Mouse (Mus musculus) forebrain, postnatal 0 days (tissue): Measurements from ENCODE around the gene Zfp970. TPM values are rescaled to one million over a fixed set of nuclear protein-coding genes. Genes with fewer than 3 reads are reported as not detected.
"Not testable (repeated sequence)": the region's sequence is repeated elsewhere in the genome, so short reads cannot be mapped to it uniquely, and the experiment has no call there.

Experiments used
- ATAC-seq: fragments of 200-750 bp; cut with Nextera tagmentation; 2 replicates; pipeline ENCODE4 v1.8.0; 2017; ENCODE audit warnings: mild to moderate bottlenecking, moderate library complexity
- DNase-seq: peaks from one replicate; pipeline ENCODE4 v3.0.0-alpha.2; 2015
- H3K27ac ChIP-seq: fragments of 300-500 bp; sonication (generic); 2 replicates; pipeline ENCODE4 v1.5.1; 2014; ENCODE audit warnings: low read depth, mild to moderate bottlenecking, antibody characterized with exemption, low read length, moderate library complexity, mixed read lengths
- H3K27me3 ChIP-seq: fragments of 300-500 bp; sonication (generic); 2 replicates; pipeline ENCODE4 v1.6.1; 2014; ENCODE audit warnings: mild to moderate bottlenecking, low read length, mixed read lengths; ENCODE audit not compliant: insufficient read depth
- H3K36me3 ChIP-seq: fragments of 300-500 bp; sonication (generic); 2 replicates; pipeline ENCODE4 v1.6.1; 2014; ENCODE audit warnings: mild to moderate bottlenecking, moderate library complexity; ENCODE audit not compliant: insufficient read depth
- H3K4me1 ChIP-seq: fragments of 300-500 bp; sonication (generic); 2 replicates; pipeline ENCODE4 v1.6.1; 2014; ENCODE audit warnings: antibody characterized with exemption; ENCODE audit not compliant: insufficient read depth
- H3K4me2 ChIP-seq: fragments of 300-500 bp; sonication (generic); 2 replicates; pipeline ENCODE4 v1.6.1; 2014; ENCODE audit warnings: low read depth, mild to moderate bottlenecking, moderate library complexity
- H3K4me3 ChIP-seq: fragments of 300-500 bp; sonication (generic); 2 replicates; pipeline ENCODE4 v1.5.1; 2014; ENCODE audit warnings: low read depth, low read length, mixed read lengths
- H3K9ac ChIP-seq: fragments of 300-500 bp; sonication (generic); 2 replicates; pipeline ENCODE4 v1.6.1; 2014; ENCODE audit warnings: mild to moderate bottlenecking
- H3K9me3 ChIP-seq: fragments of 300-500 bp; sonication (generic); 2 replicates; pipeline ENCODE4 v1.6.1; 2016; ENCODE audit warnings: low read length
- WGBS: fragments of 180-500 bp; shearing (Covaris S2); extraction: QIAGEN DNeasy Blood & Tissue Kit; methylation state at CpG from one replicate; pipeline ENCODE4 v1.1.7; 2014; 5-methylcytosine and 5-hydroxymethylcytosine counted together
- polyA plus RNA-seq: library from polyadenylated mRNA; unstranded; fragments of >200 nt; fragmentation: Nextera tagmentation; extraction: Ambion mirVana; gene quantifications from 2 replicates; pipeline ENCODE4 v1.2.1, GENCODE M21; 2015
- total RNA-seq: library from RNA; depleted of rRNA; stranded (reverse); fragments of >200 nt; gene quantifications from 2 replicates; pipeline ENCODE4 v1.2.3, GENCODE M21; 2014; rRNA removed

Zfp970 gene
- total RNA-seq: 7.5 and 9.1 TPM in 2 replicates
- polyA plus RNA-seq: 2.5 and 4.1 TPM in 2 replicates

GRCm38 (mm10) chr2:177464676-177465075, at the start of gene Zfp970:
Gene Zfp970 (plus strand): TSS chr2:177464733.
- WGBS: 9% methylated on average over 7 of the region's 9 CpGs
- not testable (repeated sequence) for H3K9me3 ChIP-seq, ATAC-seq, H3K27ac ChIP-seq, H3K36me3 ChIP-seq, H3K27me3 ChIP-seq, DNase-seq, H3K4me1 ChIP-seq, H3K9ac ChIP-seq
- Histone ChIP-seq H3K4me2 (peak within 1 kb of the TSS; percentile 39), H3K4me3 (peak within 1 kb of the TSS; percentile 29)

DNA sequence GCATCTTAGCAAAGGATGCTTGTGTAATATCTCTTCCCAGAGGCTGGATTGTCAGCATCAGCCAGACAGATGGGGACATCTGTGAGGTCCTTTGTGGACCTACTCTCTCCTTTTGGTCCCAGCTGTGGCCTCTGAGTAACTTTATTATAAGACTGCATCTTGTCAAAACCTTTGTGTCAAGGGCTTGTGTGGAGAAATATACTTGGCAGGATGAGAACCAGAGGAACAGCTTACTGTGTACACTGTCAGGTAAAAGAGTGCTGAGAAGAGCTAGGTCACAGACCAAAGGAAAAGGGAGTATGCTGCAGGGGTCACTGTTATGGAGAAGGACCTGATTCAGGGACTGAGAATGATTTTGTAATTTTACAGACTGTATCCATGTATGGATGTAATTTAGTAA, 3.7 kb downstream of the Zfp970 start:
- not testable (repeated sequence) for H3K4me3 ChIP-seq, DNase-seq, H3K9ac ChIP-seq, ATAC-seq, H3K36me3 ChIP-seq, H3K4me2 ChIP-seq, H3K27me3 ChIP-seq, H3K4me1 ChIP-seq, H3K9me3 ChIP-seq, H3K27ac ChIP-seq

DNA sequence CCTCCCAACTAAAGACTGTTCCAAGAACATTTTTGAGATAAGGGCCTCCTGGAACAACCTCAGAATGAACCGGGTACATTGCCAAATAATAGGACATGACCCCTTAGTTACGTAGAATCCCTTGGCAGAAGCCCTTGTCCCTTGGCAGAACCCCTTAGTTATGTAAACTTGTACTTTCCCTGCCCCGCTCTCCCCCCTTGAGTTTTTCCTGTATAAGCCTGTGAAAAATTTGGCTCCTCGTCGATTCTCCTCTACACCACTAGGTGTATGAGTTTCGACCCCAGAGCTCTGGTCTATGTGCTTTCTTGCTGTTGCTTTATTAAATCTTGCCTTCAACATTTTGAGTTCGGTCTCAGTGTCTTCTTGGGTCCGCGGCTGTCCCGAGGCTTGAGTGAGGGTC, 7.7 kb downstream of the Zfp970 start:
- ATAC-seq, DNase-seq, H3K4me3 ChIP-seq, H3K9ac ChIP-seq, H3K27me3 ChIP-seq, H3K4me1 ChIP-seq, H3K4me2 ChIP-seq, H3K27ac ChIP-seq, H3K9me3 ChIP-seq, H3K36me3 ChIP-seq: not testable (repeated sequence)
- 96% methylated on average over 5 of the region's 10 CpGs for WGBS

DNA sequence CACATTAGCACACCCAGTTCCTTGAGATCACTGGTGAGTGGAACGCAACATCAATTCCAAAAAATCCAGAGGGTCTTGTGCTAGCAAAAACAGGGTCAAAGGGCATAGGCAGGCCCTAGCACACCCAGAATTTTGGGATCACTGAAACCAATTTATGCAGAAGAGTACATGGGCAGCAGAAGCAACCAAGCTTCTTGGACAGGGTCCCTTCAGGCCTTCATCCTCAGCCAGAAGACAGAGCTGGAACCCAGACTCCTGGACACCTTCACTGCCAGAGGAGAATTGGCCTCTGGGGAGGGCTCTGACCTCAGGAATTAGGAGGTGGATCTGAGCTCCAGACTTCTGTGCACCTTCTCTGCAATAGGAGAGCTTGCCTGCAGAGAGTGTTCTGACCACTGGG, 17.4 kb downstream of the Zfp970 start:
- H3K4me2 ChIP-seq, H3K27ac ChIP-seq, H3K27me3 ChIP-seq, H3K36me3 ChIP-seq, DNase-seq, H3K9me3 ChIP-seq, ATAC-seq, H3K4me3 ChIP-seq, H3K4me1 ChIP-seq, H3K9ac ChIP-seq: not testable (repeated sequence)
- 100% methylated on average over 1 of the region's 1 CpGs for WGBS

- H3K4me1 ChIP-seq, H3K9me3 ChIP-seq, H3K27me3 ChIP-seq, H3K9ac ChIP-seq, H3K4me3 ChIP-seq, H3K27ac ChIP-seq, H3K36me3 ChIP-seq, ATAC-seq, DNase-seq, H3K4me2 ChIP-seq: not testable (repeated sequence)
- WGBS: 90% methylated on average over 11 of the region's 11 CpGs
These were observed 18.9 kb downstream of the Zfp970 start for GRCm38 (mm10) chr2:177483238-177483948.

GRCm38 (mm10) chr2:177498067-177498466, 33.5 kb downstream of the Zfp970 start, which contains the start of gene Gm14403:
Gene Gm14403 (plus strand): TSS chr2:177498215.
- not testable (repeated sequence) for H3K9me3 ChIP-seq, H3K27ac ChIP-seq, H3K9ac ChIP-seq, H3K36me3 ChIP-seq, H3K27me3 ChIP-seq, H3K4me1 ChIP-seq, ATAC-seq
- H3K4me3 ChIP-seq: peak within 1 kb of the TSS; percentile 22; the same call in 1 of the 2 replicates
- H3K4me2 ChIP-seq: peak within 1 kb of the TSS; percentile 39
- 28% methylated on average over 7 of the region's 7 CpGs for WGBS
- peak; percentile 6 for DNase-seq

DNA sequence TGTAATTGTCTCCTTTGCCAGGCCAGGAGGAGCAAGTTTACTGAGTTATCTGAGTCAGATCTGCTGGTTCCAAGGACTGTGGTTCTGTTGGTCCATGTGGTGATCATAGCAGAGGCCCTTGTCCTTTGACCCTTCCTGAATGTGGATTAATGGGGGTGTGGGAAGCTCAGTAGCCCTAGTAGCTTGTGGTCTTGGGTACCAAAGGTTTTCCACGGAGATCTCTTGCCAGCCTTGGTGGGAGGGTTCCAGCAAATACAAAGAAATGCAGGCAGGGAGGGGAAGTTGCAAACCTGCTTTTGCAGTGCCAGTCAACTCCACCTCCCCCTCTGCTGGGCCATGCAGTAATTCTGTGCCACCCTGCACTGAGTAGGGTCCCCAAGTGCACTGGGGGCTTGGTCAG, 34.6 kb downstream of the Zfp970 start:
- H3K27ac ChIP-seq, H3K9ac ChIP-seq, ATAC-seq, H3K9me3 ChIP-seq, H3K27me3 ChIP-seq, DNase-seq, H3K4me3 ChIP-seq, H3K4me1 ChIP-seq, H3K36me3 ChIP-seq, H3K4me2 ChIP-seq: not testable (repeated sequence)
- 40% methylated on average over 1 of the region's 1 CpGs for WGBS

GRCm38 (mm10) chr2:177505211-177505719, 40.7 kb downstream of the Zfp970 start:
- not testable (repeated sequence) for H3K9me3 ChIP-seq, ATAC-seq, H3K36me3 ChIP-seq, H3K4me3 ChIP-seq, DNase-seq, H3K9ac ChIP-seq, H3K27me3 ChIP-seq, H3K27ac ChIP-seq, H3K4me2 ChIP-seq, H3K4me1 ChIP-seq
- WGBS: 93% methylated on average over 1 of the region's 1 CpGs

DNA sequence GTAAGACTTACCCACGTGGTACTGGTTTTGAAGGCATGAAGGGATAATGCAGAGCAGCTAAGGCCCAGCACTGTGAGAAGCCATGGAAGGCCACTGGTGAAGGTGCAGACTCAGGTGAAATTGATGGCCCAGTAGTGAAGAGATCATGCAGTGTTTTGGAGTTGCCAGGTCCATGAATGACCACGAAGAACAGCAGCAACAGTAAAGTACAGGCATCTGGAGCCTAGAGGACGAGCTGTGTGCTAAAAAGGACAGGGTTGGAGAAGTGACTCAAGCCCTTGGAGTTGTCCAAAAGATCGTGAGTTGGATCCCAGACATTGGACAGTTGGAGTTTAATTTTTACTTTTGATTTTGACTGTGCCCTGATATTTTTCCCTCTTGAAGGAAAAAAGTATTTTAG, 46.8 kb downstream of the Zfp970 start:
- H3K27ac ChIP-seq, ATAC-seq, H3K4me3 ChIP-seq, H3K36me3 ChIP-seq, H3K9me3 ChIP-seq, DNase-seq, H3K4me2 ChIP-seq, H3K9ac ChIP-seq, H3K27me3 ChIP-seq, H3K4me1 ChIP-seq: not testable (repeated sequence)
- WGBS: 67% methylated on average over 4 of the region's 4 CpGs

GRCm38 (mm10) chr2:177511972-177512371, 47.4 kb downstream of the Zfp970 start:
- not testable (repeated sequence) for H3K4me1 ChIP-seq, H3K4me3 ChIP-seq, H3K9ac ChIP-seq, H3K36me3 ChIP-seq, DNase-seq, H3K4me2 ChIP-seq, H3K27me3 ChIP-seq, H3K9me3 ChIP-seq, ATAC-seq, H3K27ac ChIP-seq
- 90% methylated on average over 3 of the region's 3 CpGs for WGBS
